Mouse (Mus musculus) adrenal gland, postnatal 10 days (tissue): ENCODE measurements around the gene Rnft2. TPM values are rescaled to one million over a fixed set of nuclear protein-coding genes. Genes with fewer than 3 reads are reported as not detected.

Experiments
- total RNA-seq, 2 experiments: library from RNA; stranded (reverse); gene quantifications; 2 replicates each; pipeline ENCODE4 v1.2.3; 2021

Gene Rnft2
- total RNA-seq, 2 experiments from 2014 or later: 4.0 to 5.5 TPM

Other genes with a start within 250 kb of the Rnft2 start
- gene Tesc, start 217.4 kb downstream of the Rnft2 start, total RNA-seq: 10 to 100 TPM; 54.4 to 61.5 TPM
- 10 to 100 TPM; 51.8 to 53.4 TPM for gene Fbxw8, start 89.7 kb downstream of the Rnft2 start, total RNA-seq
- under 1 TPM; 0.33 to 0.91 TPM for gene Hrk, start 80.5 kb downstream of the Rnft2 start, total RNA-seq
- 1 to 10 TPM; 7.7 to 8.6 TPM for gene 2410131K14Rik, start 111 bp upstream of the Rnft2 start, total RNA-seq